Mouse (Mus musculus): ENCODE measurements at regions not wholly inside any gene's neighbourhood (a gene's known extent, or its start where the extent isn't known, plus 50 kb on each side); places are given as distances from the start of the nearest gene placed in this dataset.

DNA sequence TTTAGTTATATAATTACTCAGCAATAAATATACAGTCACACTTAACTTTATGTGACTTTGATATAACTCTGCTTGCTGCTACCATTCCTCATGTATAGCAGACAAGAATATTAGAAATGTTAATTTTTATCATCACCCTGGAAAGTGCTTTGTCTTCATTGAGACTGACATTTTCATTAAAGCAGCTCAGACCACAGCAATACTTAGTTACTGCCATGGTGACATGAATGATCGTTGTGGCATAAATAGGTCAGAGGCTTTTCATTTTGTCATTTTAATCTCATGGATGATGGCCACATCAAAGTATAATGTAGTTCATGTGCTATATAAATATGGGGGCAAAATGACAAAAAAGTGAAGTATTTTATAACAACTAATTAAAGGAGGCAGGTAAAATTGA lies 498.1 kb downstream of the Slc22a22 start:
- H3K9me3 ChIP-seq (ENCODE audit: control insufficient read depth, low read length): no peaks in the 10 kb centered on the region
- H3K27me3 ChIP-seq (ENCODE audit: control insufficient read depth, insufficient read depth, low read length): no peaks in the 10 kb centered on the region
- no peak overlapping the region for H3K9ac ChIP-seq (ENCODE audit: low read length)
- H3K4me2 ChIP-seq (ENCODE audit: low read depth, severe bottlenecking): no peak overlapping the region
- no peaks in the 10 kb centered on the region for H3K4me1 ChIP-seq (ENCODE audit: control insufficient read depth, insufficient read depth, low read length)
- DNase-seq (ENCODE audit: low spot score) (no peak), ATAC-seq (ENCODE audit: insufficient number of reproducible peaks, low FRiP score, low TSS enrichment, low read depth) (no peak)
- no peak overlapping the region for H3K27ac ChIP-seq (replicated peaks; ENCODE audit: low read depth, low read length)
- no peak overlapping the region for H3K4me3 ChIP-seq (ENCODE audit: low read depth, low read length)
- 87% methylated on average over 1 of the region's 1 CpGs for WGBS
- no peaks in the 10 kb centered on the region for H3K36me3 ChIP-seq (ENCODE audit: control insufficient read depth, insufficient read depth, low read length)

DNA sequence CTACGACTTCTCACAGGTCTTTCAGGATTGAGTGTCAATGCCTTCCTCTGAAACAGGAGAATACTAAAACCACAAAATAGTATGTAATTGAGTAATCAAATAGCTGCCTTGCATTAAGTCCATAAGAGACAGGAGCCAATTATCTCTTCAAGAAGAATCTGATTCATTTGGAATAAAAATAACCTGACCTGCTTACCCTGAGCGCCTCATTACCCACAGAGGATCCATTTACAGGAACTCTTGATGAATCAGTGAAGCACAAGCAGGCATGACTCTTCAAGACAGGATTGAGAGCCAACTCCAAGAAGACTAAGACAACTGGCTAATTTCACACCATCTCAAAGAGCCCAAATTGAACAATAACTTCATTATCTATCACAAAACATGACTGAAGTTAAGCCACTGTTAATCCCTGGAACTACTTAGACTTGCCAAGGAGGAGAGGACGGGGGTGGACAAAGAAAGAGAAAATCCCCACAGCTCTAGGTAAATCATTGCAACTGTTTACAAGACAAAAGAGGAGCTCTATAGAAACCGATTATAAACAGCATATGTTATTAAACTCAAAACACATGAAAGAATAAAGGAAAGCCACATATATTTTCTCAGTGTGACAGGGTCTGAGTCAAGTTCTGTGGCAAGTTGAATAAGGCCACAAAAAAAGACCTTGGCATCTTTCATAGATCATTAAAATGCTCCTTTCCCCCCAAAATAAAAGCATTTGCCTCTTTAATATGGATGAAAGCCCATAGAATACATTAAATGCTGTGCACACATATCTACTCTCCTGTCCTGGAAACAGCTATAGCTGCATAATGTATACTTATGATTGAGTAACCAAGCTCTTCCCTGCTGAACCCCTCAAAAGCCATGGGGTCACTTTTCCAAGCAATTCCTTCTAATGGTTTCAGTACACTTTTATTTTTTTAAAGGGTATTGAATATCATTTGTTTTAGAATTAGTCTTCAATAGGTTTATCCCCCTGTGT lies 501.7 kb downstream of the Slc22a22 start:
- WGBS: 77% methylated on average over 4 of the region's 4 CpGs
- no peaks in the 10 kb centered on the region for H3K9me3 ChIP-seq (ENCODE audit: control insufficient read depth, low read length)
- no peak for ATAC-seq (ENCODE audit: insufficient number of reproducible peaks, low FRiP score, low TSS enrichment, low read depth)

GRCm38 (mm10) chr15:56970140-56970539 lies 507.3 kb downstream of the Slc22a22 start:
- no peak overlapping the region for H3K9ac ChIP-seq (ENCODE audit: low read length)
- H3K4me2 ChIP-seq (ENCODE audit: low read depth, severe bottlenecking): no peak overlapping the region
- H3K36me3 ChIP-seq (ENCODE audit: control insufficient read depth, insufficient read depth, low read length): no peaks in the 10 kb centered on the region
- 77% methylated on average over 1 of the region's 1 CpGs for WGBS
- H3K27ac ChIP-seq (replicated peaks; ENCODE audit: low read depth, low read length): no peak overlapping the region
- ATAC-seq (ENCODE audit: insufficient number of reproducible peaks, low FRiP score, low TSS enrichment, low read depth) (no peak), DNase-seq (ENCODE audit: low spot score) (no peak)
- no peaks in the 10 kb centered on the region for H3K27me3 ChIP-seq (ENCODE audit: control insufficient read depth, insufficient read depth, low read length)
- H3K4me3 ChIP-seq (ENCODE audit: low read depth, low read length): no peak overlapping the region
- H3K9me3 ChIP-seq (ENCODE audit: control insufficient read depth, low read length): no peaks in the 10 kb centered on the region
- H3K4me1 ChIP-seq (ENCODE audit: control insufficient read depth, insufficient read depth, low read length): no peaks in the 10 kb centered on the region

More for the DNA sequence above, 501.7 kb downstream of the Slc22a22 start:
- no peaks in the 10 kb centered on the region for H3K27me3 ChIP-seq (ENCODE audit: control insufficient read depth, insufficient read depth, low read length)
- no peaks in the 10 kb centered on the region for H3K36me3 ChIP-seq (ENCODE audit: control insufficient read depth, insufficient read depth, low read length)
- H3K9ac ChIP-seq (ENCODE audit: low read length): no peak overlapping the region
- no peak overlapping the region for H3K27ac ChIP-seq (replicated peaks; ENCODE audit: low read depth, low read length)
- DNase-seq (ENCODE audit: low spot score): no peak
- no peak overlapping the region for H3K4me2 ChIP-seq (ENCODE audit: low read depth, severe bottlenecking)
- no peak overlapping the region for H3K4me3 ChIP-seq (ENCODE audit: low read depth, low read length)
- no peaks in the 10 kb centered on the region for H3K4me1 ChIP-seq (ENCODE audit: control insufficient read depth, insufficient read depth, low read length)

GRCm38 (mm10) chr15:56956356-56956755 lies 521.1 kb downstream of the Slc22a22 start:
- no peak for DNase-seq (ENCODE audit: low spot score)
- ATAC-seq (ENCODE audit: insufficient number of reproducible peaks, low FRiP score, low TSS enrichment, low read depth): no peak
- no peak overlapping the region for H3K27ac ChIP-seq (replicated peaks; ENCODE audit: low read depth, low read length)

GRCm38 (mm10) chr15:56952176-56952575 lies 525.2 kb downstream of the Slc22a22 start:
- no peak overlapping the region for H3K4me3 ChIP-seq (ENCODE audit: low read depth, low read length)
- H3K9me3 ChIP-seq (ENCODE audit: control insufficient read depth, low read length): no peaks in the 10 kb centered on the region
- no peaks in the 10 kb centered on the region for H3K4me1 ChIP-seq (ENCODE audit: control insufficient read depth, insufficient read depth, low read length)
- DNase-seq (ENCODE audit: low spot score): no peak
- H3K27me3 ChIP-seq (ENCODE audit: control insufficient read depth, insufficient read depth, low read length): no peaks in the 10 kb centered on the region
- no peak overlapping the region for H3K9ac ChIP-seq (ENCODE audit: low read length)
- no peak overlapping the region for H3K27ac ChIP-seq (replicated peaks; ENCODE audit: low read depth, low read length)
- ATAC-seq (ENCODE audit: insufficient number of reproducible peaks, low FRiP score, low TSS enrichment, low read depth): no peak
- no peak overlapping the region for H3K4me2 ChIP-seq (ENCODE audit: low read depth, severe bottlenecking)
- H3K36me3 ChIP-seq (ENCODE audit: control insufficient read depth, insufficient read depth, low read length): no peaks in the 10 kb centered on the region

More at GRCm38 (mm10) chr15:56956356-56956755, 521.1 kb downstream of the Slc22a22 start:
- Histone ChIP-seq H3K9ac (ENCODE audit: low read length) (no peak overlapping the region), H3K4me2 (ENCODE audit: low read depth, severe bottlenecking) (no peak overlapping the region), H3K36me3 (ENCODE audit: control insufficient read depth, insufficient read depth, low read length) (no peaks in the 10 kb centered on the region), H3K4me1 (ENCODE audit: control insufficient read depth, insufficient read depth, low read length) (no peaks in the 10 kb centered on the region), H3K4me3 (ENCODE audit: low read depth, low read length) (no peak overlapping the region), H3K27me3 (ENCODE audit: control insufficient read depth, insufficient read depth, low read length) (no peaks in the 10 kb centered on the region), H3K9me3 (ENCODE audit: control insufficient read depth, low read length) (no peaks in the 10 kb centered on the region)
- 73% methylated on average over 2 of the region's 2 CpGs for WGBS

DNA sequence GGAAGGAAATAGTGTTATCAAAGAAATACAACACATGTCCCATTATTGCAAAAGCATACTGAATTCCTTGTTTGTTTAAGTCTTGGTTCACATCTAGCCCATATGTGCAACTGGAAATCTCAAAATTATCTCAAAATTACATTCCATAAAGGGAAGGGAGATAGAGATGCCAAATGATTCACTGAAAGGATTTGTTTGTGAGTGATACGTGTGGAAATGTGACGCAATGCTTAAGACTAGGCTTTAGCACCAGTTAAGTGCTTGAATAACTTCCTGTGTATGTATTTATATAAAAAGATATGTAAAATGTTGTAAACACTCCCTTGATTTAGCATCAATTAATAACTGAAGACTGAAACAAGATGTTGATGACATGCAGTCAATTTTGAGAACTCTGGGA lies 526.6 kb downstream of the Slc22a22 start:
- no peak for DNase-seq (ENCODE audit: low spot score)
- Histone ChIP-seq H3K4me3 (ENCODE audit: low read depth, low read length) (no peak overlapping the region), H3K4me1 (ENCODE audit: control insufficient read depth, insufficient read depth, low read length) (no peaks in the 10 kb centered on the region), H3K9ac (ENCODE audit: low read length) (no peak overlapping the region), H3K27ac (replicated peaks; ENCODE audit: low read depth, low read length) (no peak overlapping the region), H3K4me2 (ENCODE audit: low read depth, severe bottlenecking) (no peak overlapping the region), H3K9me3 (ENCODE audit: control insufficient read depth, low read length) (no peaks in the 10 kb centered on the region), H3K36me3 (ENCODE audit: control insufficient read depth, insufficient read depth, low read length) (no peaks in the 10 kb centered on the region), H3K27me3 (ENCODE audit: control insufficient read depth, insufficient read depth, low read length) (no peaks in the 10 kb centered on the region)
- no peak for ATAC-seq (ENCODE audit: insufficient number of reproducible peaks, low FRiP score, low TSS enrichment, low read depth)
- WGBS: 98% methylated on average over 2 of the region's 2 CpGs

- Histone ChIP-seq H3K4me1 (ENCODE audit: control insufficient read depth, insufficient read depth, low read length) (no peaks in the 10 kb centered on the region), H3K27ac (replicated peaks; ENCODE audit: low read depth, low read length) (no peak overlapping the region), H3K4me3 (ENCODE audit: low read depth, low read length) (no peak overlapping the region), H3K4me2 (ENCODE audit: low read depth, severe bottlenecking) (no peak overlapping the region), H3K9me3 (ENCODE audit: control insufficient read depth, low read length) (no peaks in the 10 kb centered on the region), H3K27me3 (ENCODE audit: control insufficient read depth, insufficient read depth, low read length) (no peaks in the 10 kb centered on the region), H3K9ac (ENCODE audit: low read length) (no peak overlapping the region), H3K36me3 (ENCODE audit: control insufficient read depth, insufficient read depth, low read length) (no peaks in the 10 kb centered on the region)
- no peak for ATAC-seq (ENCODE audit: insufficient number of reproducible peaks, low FRiP score, low TSS enrichment, low read depth)
- no peak for DNase-seq (ENCODE audit: low spot score)
- WGBS: 90% methylated on average over 1 of the region's 1 CpGs
These were observed 536.5 kb downstream of the Slc22a22 start for GRCm38 (mm10) chr15:56940891-56941290.

DNA sequence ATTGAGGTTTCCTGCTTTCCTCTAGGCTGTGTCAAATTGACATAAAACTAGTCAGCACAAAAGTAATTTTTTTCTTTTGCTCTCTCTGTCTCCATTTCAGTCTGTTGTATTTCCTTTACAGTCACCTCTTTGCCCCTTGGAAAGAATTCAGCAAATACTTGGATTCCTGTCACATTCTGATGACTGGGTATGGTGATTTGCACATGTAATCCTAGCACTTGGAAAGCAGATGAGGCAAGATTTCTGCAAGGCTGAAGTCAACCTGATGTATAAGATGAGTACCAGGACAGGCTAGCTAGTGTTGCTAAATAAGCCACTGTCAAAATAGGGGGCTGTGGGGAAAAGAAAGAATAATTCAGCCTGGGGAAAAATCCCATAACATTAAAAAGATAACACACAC lies 580.9 kb downstream of the Slc22a22 start:
- H3K4me1 ChIP-seq (ENCODE audit: control insufficient read depth, insufficient read depth, low read length): no peaks in the 10 kb centered on the region
- no peak overlapping the region for H3K4me2 ChIP-seq (ENCODE audit: low read depth, severe bottlenecking)
- no peak for ATAC-seq (ENCODE audit: insufficient number of reproducible peaks, low FRiP score, low TSS enrichment, low read depth)
- DNase-seq (ENCODE audit: low spot score): no peak
- H3K36me3 ChIP-seq (ENCODE audit: control insufficient read depth, insufficient read depth, low read length): no peaks in the 10 kb centered on the region
- H3K9ac ChIP-seq (ENCODE audit: low read length): no peak overlapping the region
- H3K27ac ChIP-seq (replicated peaks; ENCODE audit: low read depth, low read length): no peak overlapping the region
- no peaks in the 10 kb centered on the region for H3K27me3 ChIP-seq (ENCODE audit: control insufficient read depth, insufficient read depth, low read length)
- H3K9me3 ChIP-seq (ENCODE audit: control insufficient read depth, low read length): no peaks in the 10 kb centered on the region
- no peak overlapping the region for H3K4me3 ChIP-seq (ENCODE audit: low read depth, low read length)

Data from limb, embryonic 11.5 days (tissue).